Mouse (Mus musculus) liver, embryonic 12.5 days (tissue): ENCODE measurements around the gene Rxfp3. TPM values are rescaled to one million over a fixed set of nuclear protein-coding genes. Genes with fewer than 3 reads are reported as not detected.
"Not testable (repeated sequence)": the region's sequence is repeated elsewhere in the genome, so short reads cannot be mapped to it uniquely, and the experiment has no call there.

ENCODE experiments used
- ATAC-seq: fragments of 200-750 bp; cut with Nextera tagmentation; 2 replicates; pipeline ENCODE4 v1.8.0; 2017; ENCODE audit warnings: moderate number of reproducible peaks, mild to moderate bottlenecking, moderate library complexity
- H3K27ac ChIP-seq: fragments of 300-500 bp; sonication (generic); 2 replicates; pipeline ENCODE4 v1.5.1; 2016; ENCODE audit warnings: mild to moderate bottlenecking
- H3K27me3 ChIP-seq: fragments of 300-500 bp; sonication (generic); replicated peaks from 2 replicates; pipeline ENCODE4 v1.6.1; 2016; ENCODE audit warnings: mild to moderate bottlenecking, moderate library complexity
- H3K36me3 ChIP-seq: fragments of 300-500 bp; sonication (generic); 2 replicates; pipeline ENCODE4 v1.6.1; 2016; ENCODE audit warnings: mild to moderate bottlenecking, moderate library complexity
- H3K4me1 ChIP-seq: fragments of 300-500 bp; sonication (generic); 2 replicates; pipeline ENCODE4 v1.6.1; 2016
- H3K4me2 ChIP-seq: fragments of 300-500 bp; sonication (generic); 2 replicates; pipeline ENCODE4 v1.6.1; 2016; ENCODE audit warnings: mild to moderate bottlenecking, moderate library complexity
- H3K4me3 ChIP-seq: fragments of 300-500 bp; sonication (generic); 2 replicates; pipeline ENCODE4 v1.5.1; 2016; ENCODE audit warnings: mild to moderate bottlenecking, moderate library complexity
- H3K9ac ChIP-seq: fragments of 300-500 bp; sonication (generic); 2 replicates; pipeline ENCODE4 v1.6.1; 2016; ENCODE audit warnings: mild to moderate bottlenecking, moderate library complexity
- H3K9me3 ChIP-seq: fragments of 300-500 bp; sonication (generic); replicated peaks from 2 replicates; pipeline ENCODE4 v1.6.1; 2016; ENCODE audit warnings: mild to moderate bottlenecking, moderate library complexity
- WGBS: fragments of 180-500 bp; shearing (Covaris S2); methylation state at CpG from one replicate; pipeline ENCODE4 v1.1.7; 2016; ENCODE audit not compliant: insufficient replicate concordance; 5-methylcytosine and 5-hydroxymethylcytosine counted together
- polyA plus RNA-seq: library from polyadenylated mRNA; unstranded; fragments of >200 nt; fragmentation: Nextera tagmentation; extraction: Ambion mirVana; gene quantifications from 2 replicates; pipeline ENCODE4 v1.2.1, GENCODE M21; 2016

Rxfp3 gene
- polyA plus RNA-seq, 1 experiment from 2014 or later: 0.21 TPM

DNA sequence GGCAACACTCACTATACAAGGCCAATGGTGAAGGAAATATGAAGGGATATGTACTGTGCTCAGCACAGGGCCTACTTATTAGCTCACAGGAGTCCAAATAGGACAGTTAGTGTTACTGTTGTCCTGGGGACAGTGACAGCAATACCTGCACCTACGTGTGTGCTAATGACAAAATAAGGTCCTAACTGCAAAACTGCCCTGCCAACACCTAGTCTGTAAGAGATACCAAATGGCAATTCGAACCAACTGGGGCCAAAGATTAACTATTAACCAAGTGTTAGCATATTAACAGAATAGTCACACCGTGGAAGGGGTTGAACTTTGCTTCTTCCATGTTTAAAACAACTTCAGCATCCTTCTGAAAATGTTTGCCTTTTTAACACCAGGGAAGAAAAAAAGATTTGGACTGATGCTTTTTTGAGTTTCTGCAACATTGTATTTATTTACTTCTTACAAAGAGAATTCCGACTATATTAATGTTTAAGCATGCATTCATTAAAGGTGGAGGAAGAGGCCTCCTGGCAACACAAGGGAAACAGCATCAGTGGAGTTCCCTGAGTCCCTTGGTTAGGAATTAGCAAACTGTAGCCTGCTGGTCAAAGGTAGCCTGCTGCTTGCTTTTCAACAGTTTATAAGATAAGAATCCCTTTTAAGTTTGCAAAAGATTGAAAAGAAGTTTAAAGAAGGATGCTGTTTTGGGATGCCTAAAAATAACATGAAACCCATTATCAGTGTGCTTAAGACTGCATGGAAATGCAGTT is 10.8 kb downstream of the Rxfp3 start:
- WGBS: 42% methylated on average over 4 of the region's 4 CpGs
- peak; percentile 44; the same call in 1 of the 2 replicates for ATAC-seq

DNA sequence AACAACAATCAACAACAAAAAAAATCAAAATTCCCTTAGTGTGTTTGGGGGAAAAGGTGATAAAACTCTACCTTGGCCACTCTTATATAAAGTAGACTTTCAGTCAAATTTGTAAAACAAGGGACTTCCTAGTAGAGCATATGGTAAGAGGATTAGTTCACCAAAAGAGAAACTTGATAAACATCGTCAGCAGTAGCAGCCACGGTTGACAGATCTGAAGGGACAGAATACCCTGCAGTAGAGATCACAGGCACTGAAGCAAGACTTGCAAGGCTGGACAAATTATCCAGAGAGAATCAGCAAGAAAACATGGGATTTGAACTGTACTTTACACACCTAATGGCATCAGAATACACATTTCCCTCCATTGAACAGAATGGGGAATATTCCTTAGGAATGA is 22.9 kb downstream of the Rxfp3 start:
- 38% methylated on average over 2 of the region's 2 CpGs for WGBS
- ATAC-seq: no peak
- H3K4me2 ChIP-seq: no peak overlapping the region
- H3K9ac ChIP-seq: no peak overlapping the region
- no peaks in the 10 kb centered on the region for H3K36me3 ChIP-seq
- no peaks in the 10 kb centered on the region for H3K4me1 ChIP-seq
- no peak overlapping the region for H3K4me3 ChIP-seq
- no peaks in the 10 kb centered on the region for H3K27me3 ChIP-seq
- H3K27ac ChIP-seq: no peak overlapping the region
- H3K9me3 ChIP-seq: no peaks in the 10 kb centered on the region

More for the DNA sequence above, 10.8 kb downstream of the Rxfp3 start:
- H3K27ac ChIP-seq: peak overlapping the region; percentile 45; the same call in 1 of the 2 replicates
- H3K36me3 ChIP-seq: no peaks in the 10 kb centered on the region
- no peaks in the 10 kb centered on the region for H3K9me3 ChIP-seq
- no peaks in the 10 kb centered on the region for H3K4me1 ChIP-seq
- H3K4me3 ChIP-seq: no peak overlapping the region
- no peak overlapping the region for H3K4me2 ChIP-seq
- peaks cover 1% of the 10 kb centered on the region; the same call in 1 of the 2 replicates for H3K27me3 ChIP-seq
- H3K9ac ChIP-seq: no peak overlapping the region

DNA sequence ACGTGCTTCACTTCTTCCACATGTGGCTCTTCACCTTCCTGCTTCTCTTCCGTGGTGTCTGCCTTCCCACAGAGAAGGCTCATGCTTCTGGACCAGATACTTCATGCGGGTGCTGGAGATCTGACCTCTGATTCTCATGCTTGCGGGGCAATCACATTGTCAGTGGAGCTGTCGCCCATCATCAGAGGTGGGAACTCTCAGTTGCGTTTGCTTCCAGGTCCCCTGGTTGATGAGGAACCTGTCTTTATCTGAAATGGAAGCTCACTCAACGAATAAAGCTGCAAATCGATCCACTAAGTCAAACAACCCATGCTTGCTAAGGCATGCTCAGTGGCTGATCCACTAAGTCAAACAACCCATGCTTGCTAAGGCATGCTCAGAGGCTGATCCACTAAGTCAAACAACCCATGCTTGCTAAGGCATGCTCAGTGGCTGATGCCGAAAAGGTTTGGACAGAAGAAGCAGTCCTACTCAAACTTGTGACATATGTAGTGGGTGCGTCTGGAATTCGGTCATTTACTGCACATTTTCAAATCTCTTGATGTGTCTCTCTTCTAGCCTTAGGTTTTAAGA is 26.7 kb downstream of the Rxfp3 start:
- Histone ChIP-seq H3K27ac (no peak overlapping the region), H3K4me1 (no peaks in the 10 kb centered on the region), H3K4me2 (no peak overlapping the region), H3K9me3 (no peaks in the 10 kb centered on the region), H3K4me3 (no peak overlapping the region), H3K9ac (no peak overlapping the region), H3K36me3 (no peaks in the 10 kb centered on the region), H3K27me3 (no peaks in the 10 kb centered on the region)
- no peak for ATAC-seq
- WGBS: 65% methylated on average over 11 of the region's 11 CpGs

DNA sequence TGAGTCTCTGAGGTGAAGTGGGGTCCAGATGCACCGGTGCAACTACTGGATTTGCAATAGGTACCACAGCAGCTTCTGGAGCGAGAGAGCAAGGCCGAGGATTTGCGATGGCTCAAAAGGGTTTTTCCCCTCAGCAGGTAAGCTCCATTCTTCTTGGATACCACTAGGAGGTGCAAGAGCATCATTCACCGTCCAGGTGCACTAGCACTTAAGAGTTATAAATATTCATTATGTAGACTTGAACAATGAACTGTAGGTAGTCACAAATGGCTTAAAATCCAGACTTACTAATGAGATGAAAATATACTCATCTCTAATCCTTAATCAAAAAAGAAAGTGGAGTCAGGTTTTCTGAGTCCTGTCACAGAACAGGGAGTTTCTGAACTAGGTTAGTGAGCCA is 29.0 kb downstream of the Rxfp3 start:
- Histone ChIP-seq H3K4me1 (no peaks in the 10 kb centered on the region), H3K27me3 (no peaks in the 10 kb centered on the region), H3K9ac (no peak overlapping the region), H3K9me3 (no peaks in the 10 kb centered on the region), H3K27ac (no peak overlapping the region), H3K36me3 (no peaks in the 10 kb centered on the region), H3K4me2 (no peak overlapping the region), H3K4me3 (no peak overlapping the region)
- ATAC-seq: no peak
- 14% methylated on average over 5 of the region's 5 CpGs for WGBS

DNA sequence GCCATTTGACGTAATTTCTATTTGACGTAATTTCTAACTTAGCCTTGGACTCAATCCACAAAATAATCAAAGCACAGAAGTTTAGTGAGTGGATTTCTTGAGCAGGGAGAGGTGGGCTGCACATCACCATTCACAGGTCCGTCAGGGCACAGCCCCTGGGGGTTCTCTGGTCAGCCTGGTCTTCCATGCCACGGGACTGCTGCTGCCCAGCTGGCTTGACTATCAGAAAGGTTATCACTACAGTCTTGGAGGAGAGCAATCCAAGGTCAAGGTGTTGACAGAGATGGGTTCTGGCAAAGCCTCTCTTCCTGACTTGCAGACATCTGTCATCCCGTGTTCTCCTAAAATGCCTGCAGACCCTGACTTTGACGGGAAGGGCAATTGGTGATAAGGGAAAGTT is 33.1 kb downstream of the Rxfp3 start:
- no peaks in the 10 kb centered on the region for H3K36me3 ChIP-seq
- no peak for ATAC-seq
- no peaks in the 10 kb centered on the region for H3K4me1 ChIP-seq
- no peaks in the 10 kb centered on the region for H3K27me3 ChIP-seq
- H3K9me3 ChIP-seq: no peaks in the 10 kb centered on the region
- no peak overlapping the region for H3K9ac ChIP-seq
- no peak overlapping the region for H3K4me2 ChIP-seq
- H3K27ac ChIP-seq: no peak overlapping the region
- H3K4me3 ChIP-seq: no peak overlapping the region
- 53% methylated on average over 6 of the region's 6 CpGs for WGBS

DNA sequence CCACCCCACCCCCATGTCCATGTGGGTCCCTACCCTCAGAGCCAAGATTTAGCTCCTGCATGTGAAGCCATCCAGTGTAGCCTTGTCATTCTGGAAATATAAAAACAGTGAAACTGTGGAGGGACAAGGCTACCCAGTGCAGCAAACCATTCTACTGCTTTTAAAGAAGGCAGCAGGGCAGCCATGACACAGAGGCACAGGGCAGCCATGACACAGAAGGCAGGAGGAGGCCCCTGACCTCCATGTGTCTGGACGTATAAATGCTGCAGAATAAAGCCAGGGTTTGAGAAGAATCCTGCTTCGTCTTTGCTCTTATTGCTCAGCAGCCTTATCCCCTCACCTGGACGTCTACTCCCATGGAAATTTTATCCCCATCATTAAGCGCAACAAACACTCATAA is 34.0 kb downstream of the Rxfp3 start:
- no peak overlapping the region for H3K9ac ChIP-seq
- no peaks in the 10 kb centered on the region for H3K9me3 ChIP-seq
- WGBS: 73% methylated on average over 4 of the region's 4 CpGs
- no peaks in the 10 kb centered on the region for H3K27me3 ChIP-seq
- no peaks in the 10 kb centered on the region for H3K36me3 ChIP-seq
- no peak for ATAC-seq
- H3K4me3 ChIP-seq: no peak overlapping the region
- no peak overlapping the region for H3K27ac ChIP-seq
- no peak overlapping the region for H3K4me2 ChIP-seq
- H3K4me1 ChIP-seq: no peaks in the 10 kb centered on the region

DNA sequence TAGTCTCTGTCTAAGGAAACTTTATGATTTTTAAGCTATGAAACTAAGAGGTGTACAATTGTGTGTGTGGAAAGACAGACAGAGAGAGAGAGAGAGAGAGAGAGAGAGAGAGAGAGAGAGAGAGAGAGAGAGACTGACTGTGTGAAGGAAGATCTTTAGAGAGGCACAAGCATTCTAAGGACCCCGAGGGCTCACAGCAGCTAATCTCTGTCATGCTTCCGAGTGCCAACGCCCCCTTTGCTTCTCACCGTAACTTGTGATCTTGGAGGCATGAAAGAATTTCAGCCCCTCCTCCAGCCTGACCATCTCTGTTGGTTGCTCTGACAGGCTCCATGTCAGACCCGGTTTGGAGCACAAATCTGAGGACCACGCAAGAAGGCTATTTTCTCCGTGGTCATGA is 37.4 kb downstream of the Rxfp3 start, which contains the start of gene Slc45a2:
Gene Slc45a2 (plus strand): TSS at position 301 of the 400 bp plus-strand sequence.
- Histone ChIP-seq H3K4me2 (no peak within 1 kb of the TSS), H3K9me3 (no peaks in the 10 kb centered on the region), H3K4me3 (no peak within 1 kb of the TSS), H3K4me1 (no peaks in the 10 kb centered on the region), H3K27me3 (no peaks in the 10 kb centered on the region), H3K36me3 (no peaks in the 10 kb centered on the region), H3K9ac (no peak within 1 kb of the TSS), H3K27ac (no peak within 1 kb of the TSS)
- ATAC-seq: no peak
- 61% methylated on average over 7 of the region's 7 CpGs for WGBS

DNA sequence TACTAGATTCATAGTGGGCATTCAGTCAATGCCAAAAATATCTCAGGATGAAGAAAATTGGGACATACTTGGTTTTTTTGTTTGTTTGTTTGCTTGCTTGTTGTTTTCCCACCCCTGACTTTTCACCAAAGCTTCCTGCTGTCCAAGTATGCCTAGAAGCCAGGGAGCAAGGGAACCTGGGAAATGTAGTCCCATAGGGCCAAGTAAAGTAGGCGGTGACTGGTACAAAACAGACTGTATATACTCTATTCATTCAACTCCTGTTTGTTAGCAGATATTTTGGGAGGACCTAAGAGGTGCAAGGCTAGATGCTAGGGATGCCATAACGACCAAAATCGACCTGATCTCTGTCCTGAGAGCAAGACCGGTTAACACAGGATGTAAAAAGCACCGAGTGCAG is 38.0 kb downstream of the Rxfp3 start:
- H3K36me3 ChIP-seq: peaks cover 4% of the 10 kb centered on the region; the same call in 1 of the 2 replicates
- H3K9ac ChIP-seq: no peak overlapping the region
- WGBS: 43% methylated on average over 5 of the region's 5 CpGs
- no peaks in the 10 kb centered on the region for H3K9me3 ChIP-seq
- no peak overlapping the region for H3K4me3 ChIP-seq
- no peaks in the 10 kb centered on the region for H3K4me1 ChIP-seq
- ATAC-seq: no peak
- no peaks in the 10 kb centered on the region for H3K27me3 ChIP-seq
- no peak overlapping the region for H3K4me2 ChIP-seq
- no peak overlapping the region for H3K27ac ChIP-seq

DNA sequence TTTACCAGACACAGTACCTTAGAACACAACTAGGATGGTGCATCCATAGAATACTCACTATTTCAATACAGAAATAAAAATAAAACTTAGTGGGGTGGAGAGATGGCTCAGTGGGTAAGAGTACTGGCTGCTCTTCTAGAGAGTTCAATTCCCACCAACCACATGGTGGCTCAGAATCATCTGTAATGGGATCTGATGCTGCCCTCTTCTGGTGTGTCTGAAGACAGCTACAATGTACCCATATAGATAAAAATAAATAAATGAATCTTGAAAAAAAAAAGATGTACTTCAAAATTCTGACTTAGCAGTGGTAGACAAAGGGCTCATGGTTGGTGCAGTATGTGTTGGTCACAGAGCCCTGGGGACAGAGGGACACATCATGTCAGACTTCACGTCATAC is 46.2 kb downstream of the Rxfp3 start:
- WGBS: 85% methylated on average over 1 of the region's 1 CpGs
- Histone ChIP-seq H3K27ac (no peak overlapping the region), H3K27me3 (no peaks in the 10 kb centered on the region), H3K4me3 (no peak overlapping the region), H3K9ac (no peak overlapping the region), H3K36me3 (peaks cover 9% of the 10 kb centered on the region; the same call in 1 of the 2 replicates), H3K4me2 (no peak overlapping the region), H3K4me1 (no peaks in the 10 kb centered on the region), H3K9me3 (no peaks in the 10 kb centered on the region)
- no peak for ATAC-seq

DNA sequence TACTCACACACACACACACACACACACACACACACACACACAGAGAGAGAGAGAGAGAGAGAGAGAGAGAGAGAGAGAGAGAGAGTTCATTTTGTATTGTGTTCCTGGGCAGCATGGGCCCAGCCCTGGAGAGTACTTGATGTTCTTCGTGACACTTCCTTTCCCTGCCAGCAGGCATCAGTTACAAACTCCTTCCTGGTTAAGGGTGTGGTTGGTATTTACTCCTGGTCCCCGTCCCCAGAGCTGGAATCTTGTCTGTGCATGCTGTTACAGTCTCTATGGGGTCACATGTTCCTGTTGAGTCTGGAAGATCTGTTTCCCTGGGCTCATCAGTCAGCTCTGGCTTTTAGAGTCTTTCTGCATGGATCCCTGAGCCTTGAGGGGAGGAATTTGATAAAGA is 47.4 kb downstream of the Rxfp3 start:
- no peak overlapping the region for H3K9ac ChIP-seq
- H3K27me3 ChIP-seq: no peaks in the 10 kb centered on the region
- no peaks in the 10 kb centered on the region for H3K9me3 ChIP-seq
- no peaks in the 10 kb centered on the region for H3K4me1 ChIP-seq
- no peak overlapping the region for H3K4me2 ChIP-seq
- no peak overlapping the region for H3K4me3 ChIP-seq
- 44% methylated on average over 2 of the region's 2 CpGs for WGBS
- H3K36me3 ChIP-seq: peaks cover 9% of the 10 kb centered on the region; the same call in 1 of the 2 replicates
- H3K27ac ChIP-seq: no peak overlapping the region
- ATAC-seq: no peak

DNA sequence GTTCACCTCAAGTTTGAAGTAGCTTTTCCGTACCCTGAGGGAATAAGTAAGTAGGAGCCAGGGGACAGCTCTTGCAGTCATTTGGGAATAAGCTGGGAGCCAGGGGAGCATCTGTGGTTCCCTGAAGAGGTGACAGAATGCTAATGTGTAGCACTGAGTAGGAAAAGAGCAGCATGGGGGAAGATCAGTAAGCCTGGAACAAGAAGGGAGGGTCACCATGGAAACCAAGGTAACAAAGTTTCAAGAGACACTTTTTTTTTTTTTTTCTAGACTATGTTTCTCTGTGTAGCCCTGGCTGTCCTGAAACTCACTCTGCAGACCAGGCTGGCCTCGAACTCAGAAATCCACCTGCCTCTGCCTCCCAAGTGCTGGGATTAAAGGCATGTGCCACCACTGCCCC is 51.3 kb downstream of the Rxfp3 start:
- not testable (repeated sequence) for H3K36me3 ChIP-seq, H3K27me3 ChIP-seq, H3K9ac ChIP-seq, H3K4me1 ChIP-seq, H3K4me3 ChIP-seq, ATAC-seq, H3K9me3 ChIP-seq, H3K4me2 ChIP-seq
- 62% methylated on average over 2 of the region's 2 CpGs for WGBS
- peak overlapping the region; percentile 16; the same call in 1 of the 2 replicates for H3K27ac ChIP-seq

DNA sequence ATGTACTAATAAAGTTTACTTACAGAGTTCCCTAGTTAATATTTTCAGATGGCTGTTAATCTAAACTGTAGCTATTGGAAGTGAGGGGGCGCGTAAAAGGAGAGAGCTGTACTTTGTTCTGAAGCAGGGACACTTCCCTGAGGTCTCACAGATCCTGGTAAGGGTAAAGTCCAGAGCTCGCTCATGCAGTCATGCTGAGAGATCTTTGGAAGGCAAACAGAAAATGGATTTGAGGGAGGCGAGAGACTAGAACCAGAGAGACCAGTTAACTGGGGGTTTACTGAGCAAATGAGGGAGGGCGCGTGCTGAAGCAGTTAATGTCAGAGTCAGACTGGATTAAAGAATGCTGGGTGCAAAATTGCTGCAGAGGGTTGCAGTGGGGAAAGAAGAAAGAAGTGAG is 52.0 kb downstream of the Rxfp3 start:
- Histone ChIP-seq H3K9ac (no peak overlapping the region), H3K27me3 (no peaks in the 10 kb centered on the region), H3K36me3 (peaks cover 3% of the 10 kb centered on the region; the same call in 1 of the 2 replicates), H3K4me3 (no peak overlapping the region), H3K9me3 (no peaks in the 10 kb centered on the region), H3K27ac (peak overlapping the region; percentile 16; the same call in 1 of the 2 replicates), H3K4me1 (peaks cover 16% of the 10 kb centered on the region), H3K4me2 (no peak overlapping the region)
- ATAC-seq: no peak
- 67% methylated on average over 6 of the region's 6 CpGs for WGBS
